Mouse (Mus musculus): Measurements from ENCODE around the gene Ptpn21.

Gene Ptpn21

GRCm38 (mm10) chr12:98724224-98724623 lies 13.0 kb downstream of the Ptpn21 start:
- in situ Hi-C loops (cut with MseI, MboI), result no loop called here

DNA sequence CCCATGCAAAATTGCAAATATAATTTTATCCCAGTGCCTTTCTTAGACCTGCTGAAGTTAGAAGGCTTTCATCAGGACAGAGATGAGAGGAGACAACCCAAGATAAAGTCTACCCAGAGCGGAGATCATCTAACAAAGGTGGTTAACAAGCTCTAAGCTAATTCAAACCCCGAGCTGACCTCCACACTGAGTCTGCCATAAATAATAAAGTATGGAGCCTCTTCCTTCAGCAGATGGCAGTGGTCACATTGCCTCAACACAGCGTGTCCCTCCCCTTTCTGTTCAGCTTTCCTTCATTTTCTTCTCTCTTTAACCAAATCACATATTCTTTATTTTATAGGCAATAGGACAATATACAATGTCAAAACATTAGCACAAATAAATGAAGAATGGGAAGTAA lies 16.2 kb downstream of the Ptpn21 start:
- in situ Hi-C loops (cut with MseI, MboI), result no loop called here

DNA sequence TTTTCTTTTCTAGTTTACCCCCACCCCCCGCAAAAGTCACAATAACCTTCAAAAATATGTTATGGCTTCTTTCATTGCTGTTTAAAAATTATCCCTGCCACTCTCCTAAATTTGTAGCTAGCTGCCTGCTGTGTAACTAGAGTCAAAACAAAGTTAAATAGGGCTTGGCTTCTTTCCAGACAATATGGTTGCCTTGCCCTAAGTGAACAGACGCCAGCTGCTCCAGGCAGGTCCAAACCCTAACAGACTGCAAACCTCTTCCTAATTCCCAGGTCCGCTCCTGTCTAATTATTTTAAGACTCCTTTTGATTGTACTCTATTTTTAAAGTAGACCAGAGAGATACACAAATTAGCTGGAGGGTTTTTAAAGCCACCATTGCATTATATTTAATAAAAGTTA lies 16.6 kb downstream of the Ptpn21 start:
- in situ Hi-C loops (cut with MseI, MboI), result no loop called here

GRCm38 (mm10) chr12:98716142-98716541 lies 21.1 kb downstream of the Ptpn21 start:
- in situ Hi-C loops (cut with MseI, MboI), result loop anchor here in 1 of 2 experiments (5.0 kb wide), 1 partner anchor 39 kb away; no protein-coding TSS in a partner anchor

DNA sequence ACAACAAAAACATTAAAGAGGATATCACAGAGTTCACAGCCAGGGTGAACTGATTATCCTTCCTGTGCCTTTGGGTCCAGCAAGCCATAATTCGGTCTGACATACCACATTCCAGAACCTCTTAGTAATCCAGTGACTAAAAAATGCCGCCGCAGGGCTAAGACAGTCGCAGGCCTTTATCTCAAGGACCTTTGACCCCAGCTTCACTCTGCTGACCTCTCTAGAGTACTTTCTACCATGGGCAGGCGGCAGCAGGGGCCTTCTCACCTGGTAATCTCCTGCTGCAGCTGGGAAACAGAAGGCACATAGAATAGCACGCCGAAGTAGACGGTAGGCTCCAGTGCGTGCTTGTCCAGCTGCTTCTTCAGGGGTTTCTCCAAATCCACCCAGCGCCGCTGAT lies 22.4 kb downstream of the Ptpn21 start:
- in situ Hi-C loops (cut with MseI, MboI), result loop anchor here in 1 of 2 experiments (5.0 kb wide), 1 partner anchor 37 kb away; no protein-coding TSS in a partner anchor

DNA sequence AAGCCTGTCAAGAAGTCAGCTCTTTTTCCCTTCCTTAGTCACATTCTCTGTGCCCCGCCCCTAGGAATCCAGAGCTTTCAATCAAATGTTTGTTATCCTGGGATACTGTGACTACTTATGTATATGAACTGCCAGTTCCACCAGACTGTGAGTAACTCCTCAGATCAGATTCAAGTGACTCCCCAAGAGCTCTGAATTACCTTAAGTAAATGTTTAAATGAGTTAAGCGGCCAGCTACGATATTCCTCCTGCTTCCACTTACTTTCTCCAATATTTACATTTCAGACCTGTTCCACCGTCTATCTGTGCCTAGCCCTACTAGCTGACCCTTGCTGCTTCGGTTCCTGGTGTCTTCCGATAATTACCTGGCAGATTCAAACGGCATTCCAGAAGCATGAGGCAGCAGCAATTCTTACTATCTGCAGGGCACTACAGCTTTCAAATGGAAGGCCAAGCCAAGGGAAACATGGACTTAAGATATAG lies 23.5 kb downstream of the Ptpn21 start:
- in situ Hi-C loops (cut with MseI, MboI), result no loop called here

DNA sequence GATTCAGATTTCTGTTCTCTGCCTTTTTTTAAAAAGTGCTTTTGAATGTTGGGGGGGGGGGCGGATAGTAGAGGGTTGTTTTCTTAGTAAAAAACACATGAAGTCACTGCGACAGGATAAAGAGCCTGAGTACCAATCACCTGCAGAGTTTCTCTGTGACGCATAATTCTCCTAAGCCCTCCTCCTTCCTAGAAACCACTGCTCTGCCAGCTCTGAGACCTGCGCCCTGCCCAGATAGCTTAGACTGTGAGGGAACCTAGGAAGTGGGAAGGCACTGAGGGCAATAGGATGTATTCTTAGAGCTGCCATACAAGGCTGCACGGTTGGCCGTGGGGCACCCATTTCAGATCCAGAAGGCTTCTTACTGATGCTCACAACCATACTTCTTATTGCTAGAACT lies 24.4 kb downstream of the Ptpn21 start:
- in situ Hi-C loops (cut with MseI, MboI), result no loop called here

DNA sequence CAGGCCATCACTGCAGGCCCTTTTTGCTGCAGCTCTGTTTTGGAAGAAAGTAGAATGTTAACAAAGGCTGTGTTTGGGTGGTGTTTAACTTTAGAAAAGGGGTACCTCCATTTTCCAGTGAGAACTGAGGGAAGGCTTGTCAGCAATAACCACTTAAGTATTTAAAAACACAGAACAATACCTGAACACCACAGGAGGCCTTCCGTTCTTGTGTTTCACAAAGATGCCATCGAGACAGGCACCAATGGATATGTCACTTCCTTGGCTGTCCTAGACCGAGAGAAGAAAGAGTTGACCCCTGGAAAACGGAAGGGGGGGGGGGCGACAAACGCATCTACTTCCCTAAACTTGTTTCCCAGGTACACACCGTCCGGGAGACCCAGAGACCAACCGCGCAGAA lies 33.2 kb downstream of the Ptpn21 start:
- in situ Hi-C loops (cut with MseI, MboI), result no loop called here

DNA sequence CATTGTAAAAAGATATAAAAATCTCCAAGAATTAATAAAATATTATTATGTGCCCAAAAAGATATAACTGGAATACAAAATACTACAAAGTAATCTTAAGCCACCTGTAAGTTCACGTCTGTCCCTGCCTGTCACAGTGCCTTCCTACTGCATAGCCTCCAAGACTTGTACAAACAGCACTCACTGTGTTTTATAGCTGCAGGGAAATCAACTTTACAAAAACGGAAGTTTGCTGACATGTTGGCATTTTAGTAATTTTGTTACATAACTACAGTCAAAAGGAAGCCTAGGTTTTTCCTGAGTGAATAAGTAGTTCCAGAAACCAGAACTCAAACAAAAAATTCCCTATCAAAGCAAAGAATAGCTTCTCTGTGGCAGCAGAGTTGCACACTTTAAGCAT lies 33.7 kb downstream of the Ptpn21 start:
- in situ Hi-C loops (cut with MseI, MboI), result no loop called here

DNA sequence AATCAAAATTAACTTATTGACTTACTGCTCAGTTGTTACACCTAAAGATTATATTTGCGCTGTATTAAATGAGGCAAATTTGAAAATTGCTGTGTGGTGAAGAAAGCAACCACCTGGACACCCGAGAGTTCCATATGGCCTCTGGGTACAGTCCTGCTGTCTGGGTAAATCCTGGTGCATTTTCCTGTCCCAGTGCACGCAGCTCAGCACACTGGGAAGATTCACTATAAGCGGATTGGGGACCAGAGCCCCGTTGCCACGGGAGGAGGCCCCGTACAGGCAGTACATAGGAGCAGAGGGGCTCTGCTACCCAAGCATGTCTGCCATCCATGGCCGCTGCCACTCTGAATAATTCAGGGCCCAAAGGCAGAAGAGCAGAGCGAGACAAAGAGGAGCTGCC lies 35.6 kb downstream of the Ptpn21 start:
- in situ Hi-C loops (cut with MseI, MboI), result no loop called here

DNA sequence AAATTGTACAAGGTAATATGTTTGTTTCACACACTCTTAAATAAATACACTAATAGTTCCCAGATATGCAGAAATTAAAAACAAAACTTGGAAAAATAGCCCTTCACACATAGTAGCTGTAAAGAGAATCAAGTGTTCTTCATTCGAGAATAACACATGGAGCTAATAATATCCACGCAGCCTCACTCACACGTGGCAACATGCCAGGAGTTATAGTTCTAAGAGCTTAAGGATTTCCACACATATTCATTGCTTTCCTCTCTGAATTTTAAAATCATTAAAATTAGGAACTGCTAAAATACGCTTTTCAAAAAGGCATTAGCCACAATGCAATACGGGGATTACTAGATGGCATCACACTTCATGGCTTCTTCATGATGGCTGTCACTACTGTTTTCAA lies 40.0 kb downstream of the Ptpn21 start:
- in situ Hi-C loops (cut with MseI, MboI), result no loop called here

DNA sequence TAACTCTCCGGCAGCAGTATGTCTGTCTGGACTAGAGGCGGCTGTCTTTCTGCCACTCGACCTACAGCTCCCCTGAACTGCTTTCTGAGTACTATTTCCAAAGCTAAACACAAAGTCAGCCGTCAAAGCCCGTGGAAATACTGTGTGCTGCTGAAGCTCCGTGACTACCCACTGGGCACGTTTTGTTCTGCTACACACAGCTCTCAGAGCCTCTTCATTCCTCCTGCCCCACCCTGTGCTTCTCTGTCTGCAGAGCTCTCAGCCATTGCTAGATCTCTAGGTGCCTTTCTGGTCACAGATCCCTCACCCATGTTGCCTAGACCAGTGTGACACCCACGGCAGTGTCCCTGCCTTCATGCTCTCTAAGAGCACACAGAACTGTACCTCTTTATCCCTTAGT lies 47.0 kb downstream of the Ptpn21 start:
- in situ Hi-C loops (cut with MseI, MboI), result no loop called here

DNA sequence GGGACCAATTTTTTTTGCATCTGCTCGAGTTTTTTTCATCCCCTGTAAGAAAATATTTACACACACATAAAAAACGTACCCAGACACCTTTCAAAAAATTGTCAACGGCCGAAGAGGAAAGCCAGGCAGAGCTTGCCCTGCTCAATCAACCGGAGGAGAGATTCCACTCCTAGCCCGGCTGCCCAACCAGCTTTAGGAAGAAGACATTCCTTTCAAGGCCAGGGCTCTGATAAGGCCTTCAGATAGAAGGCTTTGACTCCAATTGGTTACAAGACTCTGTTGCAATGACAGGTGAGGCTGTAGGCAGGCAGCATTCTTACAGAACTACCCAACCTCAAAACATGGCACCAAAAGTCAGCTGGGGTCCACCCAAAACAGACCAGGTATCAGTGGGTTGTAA lies 53.6 kb downstream of the Ptpn21 start:
- in situ Hi-C loops (cut with MseI, MboI), result no loop called here

- in situ Hi-C loops (cut with MseI, MboI), result no loop called here
Measured at GRCm38 (mm10) chr12:98683171-98683570, 54.0 kb downstream of the Ptpn21 start.

- in situ Hi-C loops (cut with MseI, MboI), result no loop called here
Measured at GRCm38 (mm10) chr12:98682196-98682595, 55.0 kb downstream of the Ptpn21 start.

DNA sequence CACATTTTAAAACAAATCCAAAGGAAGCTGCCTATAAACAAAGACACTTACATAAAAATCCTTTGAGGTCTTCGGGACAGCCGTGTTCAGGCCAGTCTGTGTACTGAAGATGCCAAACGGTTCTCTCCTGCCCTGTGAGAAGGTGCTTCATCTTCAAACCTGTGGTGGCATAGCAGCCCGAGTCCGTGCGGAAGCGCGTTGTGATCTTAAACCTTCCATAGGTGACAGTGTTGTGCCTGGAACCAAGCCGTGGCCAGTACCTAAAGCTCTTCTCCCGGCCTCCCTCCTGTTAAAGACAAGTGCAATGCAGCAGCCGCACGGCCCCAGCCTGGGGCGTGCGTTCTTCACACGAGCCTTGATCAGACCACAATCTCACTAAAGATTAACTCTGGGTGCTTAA lies 57.3 kb downstream of the Ptpn21 start:
- in situ Hi-C loops (cut with MseI, MboI), result loop anchor here in 1 of 2 experiments (5.0 kb wide), 1 partner anchor 37 kb away; no protein-coding TSS in a partner anchor

DNA sequence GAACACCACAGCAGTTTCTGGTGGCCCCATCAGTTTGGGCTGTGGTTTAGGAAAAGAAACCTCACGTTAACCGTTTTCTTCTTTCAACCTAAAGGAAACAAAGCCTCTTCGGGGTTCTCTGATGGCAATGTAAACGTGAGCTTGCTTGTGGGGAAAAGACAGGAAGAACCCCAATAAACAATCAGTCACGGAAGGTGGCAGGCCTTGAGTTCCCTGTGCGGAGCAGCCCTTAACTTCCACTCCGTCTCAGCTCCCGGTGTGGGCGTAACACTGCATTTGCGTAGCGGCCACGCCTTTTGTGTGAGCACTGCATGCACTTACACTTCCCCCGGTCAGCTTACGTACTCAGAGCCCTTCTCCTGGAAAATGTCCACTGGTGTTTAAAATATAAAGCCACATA lies 59.9 kb downstream of the Ptpn21 start:
- in situ Hi-C loops (cut with MseI, MboI), result loop anchor here in 1 of 2 experiments (5.0 kb wide), 1 partner anchor 40 kb away; no protein-coding TSS in a partner anchor

DNA sequence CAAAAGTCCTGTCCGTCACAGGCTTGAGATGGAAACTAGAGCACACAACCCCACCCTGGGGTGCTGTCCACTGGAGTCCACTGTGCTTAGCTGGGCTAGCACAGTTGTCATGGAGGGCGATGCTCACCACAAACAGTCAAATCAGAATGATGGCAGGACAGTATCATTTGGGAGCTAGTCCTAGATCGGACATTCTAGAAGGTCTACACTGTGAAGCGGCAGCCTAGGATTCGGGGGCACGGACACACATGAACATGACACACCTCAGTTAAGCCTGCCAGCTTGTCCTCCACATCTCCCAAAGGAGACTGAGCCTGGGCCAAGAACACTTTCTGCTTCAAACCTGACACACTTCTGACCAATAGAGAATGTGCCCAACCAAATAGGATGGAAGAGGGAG lies 60.3 kb downstream of the Ptpn21 start:
- in situ Hi-C loops (cut with MseI, MboI), result loop anchor here in 1 of 2 experiments (5.0 kb wide), 1 partner anchor 40 kb away; no protein-coding TSS in a partner anchor

- in situ Hi-C loops (cut with MseI, MboI), result loop anchor here in 1 of 2 experiments (5.0 kb wide), 1 partner anchor 43 kb away; no protein-coding TSS in a partner anchor
Measured at GRCm38 (mm10) chr12:98674627-98675143, 62.5 kb downstream of the Ptpn21 start.

- in situ Hi-C loops (cut with MseI, MboI), result no loop called here
Measured at GRCm38 (mm10) chr12:98673879-98674278, 63.3 kb downstream of the Ptpn21 start.

- in situ Hi-C loops (cut with MseI, MboI), result no loop called here
Measured at GRCm38 (mm10) chr12:98670429-98670828, 66.8 kb downstream of the Ptpn21 start.

- in situ Hi-C loops (cut with MseI, MboI), result no loop called here
Measured at GRCm38 (mm10) chr12:98669864-98670263, 67.3 kb downstream of the Ptpn21 start.

GRCm38 (mm10) chr12:98669086-98669485 lies 68.1 kb downstream of the Ptpn21 start:
- in situ Hi-C loops (cut with MseI, MboI), result no loop called here

Data from mouse trophoblast stem cell (cell line).